Mouse (Mus musculus) midbrain, embryonic 10.5 days (tissue): ENCODE data around the gene Lrig2. TPM values are rescaled to one million over a fixed set of nuclear protein-coding genes. Genes with fewer than 3 reads are reported as not detected.

Source experiments
- DNase-seq: peaks from one replicate; pipeline ENCODE4 v3.0.0-alpha.2; 2017; ENCODE audit warnings: low spot score
- H3K27ac ChIP-seq: fragments of 300-500 bp; sonication (generic); replicated peaks from 2 replicates; pipeline ENCODE4 v1.5.1; 2016; ENCODE audit warnings: mild to moderate bottlenecking
- H3K27me3 ChIP-seq: fragments of 300-500 bp; sonication (generic); 2 replicates; pipeline ENCODE4 v1.6.1; 2016; ENCODE audit warnings: low read depth, mild to moderate bottlenecking; ENCODE audit not compliant: poor library complexity, severe bottlenecking
- H3K36me3 ChIP-seq: fragments of 300-500 bp; sonication (generic); 2 replicates; pipeline ENCODE4 v1.6.1; 2016; ENCODE audit warnings: mild to moderate bottlenecking, moderate library complexity
- H3K4me1 ChIP-seq: fragments of 300-500 bp; sonication (generic); 2 replicates; pipeline ENCODE4 v1.6.1; 2016
- H3K4me3 ChIP-seq: fragments of 300-500 bp; sonication (generic); 2 replicates; pipeline ENCODE4 v1.5.1; 2016; ENCODE audit warnings: mild to moderate bottlenecking, moderate library complexity
- H3K9me3 ChIP-seq: fragments of 300-500 bp; sonication (generic); replicated peaks from 2 replicates; pipeline ENCODE4 v1.6.1; 2016; ENCODE audit warnings: mild to moderate bottlenecking
- WGBS: fragments of 180-500 bp; shearing (Covaris S2); methylation state at CpG from one replicate; pipeline ENCODE4 v1.1.7; 2016; 5-methylcytosine and 5-hydroxymethylcytosine counted together
- polyA plus RNA-seq: library from polyadenylated mRNA; unstranded; fragments of >200 nt; fragmentation: Nextera tagmentation; extraction: Ambion mirVana; gene quantifications from 2 replicates; pipeline ENCODE4 v1.2.1, GENCODE M21; 2016

Lrig2 gene
- polyA plus RNA-seq, 1 experiment from 2014 or later, result 16.4 TPM

DNA sequence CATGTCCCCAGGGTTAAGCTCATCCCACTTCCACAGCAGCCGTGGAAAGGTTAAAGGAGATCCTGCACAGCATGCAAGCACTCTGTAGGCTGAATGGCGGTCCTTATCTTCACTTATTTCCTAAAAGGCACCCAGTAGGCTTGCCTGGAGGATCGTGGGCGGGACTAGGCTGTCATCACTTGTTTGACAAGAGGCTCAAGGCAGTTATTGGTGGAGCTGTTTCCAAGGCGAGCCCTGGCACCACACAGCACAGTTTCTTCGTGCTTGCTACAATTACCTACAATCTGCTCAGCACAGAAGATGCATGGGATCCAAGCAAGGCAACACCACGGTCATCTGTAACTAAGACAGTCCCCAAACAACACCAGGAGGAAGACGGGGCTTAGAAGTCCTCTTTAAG lies 137.8 kb downstream of the Lrig2 start:
- 84% methylated on average over 8 of the region's 8 CpGs for WGBS
- Histone ChIP-seq H3K9me3 (no peaks in the 10 kb centered on the region), H3K36me3 (no peaks in the 10 kb centered on the region), H3K27ac (no peak overlapping the region), H3K27me3 (no peaks in the 10 kb centered on the region), H3K4me3 (no peak overlapping the region), H3K4me1 (peaks cover 4% of the 10 kb centered on the region)
- DNase-seq, result no peak

DNA sequence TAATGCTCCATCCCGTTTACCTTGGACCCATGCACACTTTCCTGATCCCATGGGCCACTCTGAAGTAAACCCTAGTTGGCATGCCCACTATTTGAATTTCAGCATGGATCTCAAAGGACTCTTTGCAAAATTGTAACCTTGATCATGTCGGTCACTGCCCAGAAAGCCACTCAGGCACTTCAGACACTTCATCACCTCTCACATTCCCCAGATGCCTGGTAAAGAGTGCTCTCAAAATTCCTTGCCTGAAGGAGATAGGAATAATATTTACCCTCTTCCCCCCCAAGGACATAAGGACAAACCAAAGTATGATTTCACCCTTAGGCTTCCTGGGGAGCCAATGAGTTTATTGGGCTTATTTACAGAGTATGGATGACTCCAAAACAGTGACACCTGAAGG lies 139.3 kb downstream of the Lrig2 start:
- Histone ChIP-seq H3K9me3 (no peaks in the 10 kb centered on the region), H3K4me1 (peaks cover 4% of the 10 kb centered on the region; the same call in 1 of the 2 replicates), H3K36me3 (no peaks in the 10 kb centered on the region), H3K27ac (no peak overlapping the region), H3K27me3 (no peaks in the 10 kb centered on the region), H3K4me3 (no peak overlapping the region)
- 94% methylated on average over 2 of the region's 2 CpGs for WGBS
- no peak for DNase-seq

DNA sequence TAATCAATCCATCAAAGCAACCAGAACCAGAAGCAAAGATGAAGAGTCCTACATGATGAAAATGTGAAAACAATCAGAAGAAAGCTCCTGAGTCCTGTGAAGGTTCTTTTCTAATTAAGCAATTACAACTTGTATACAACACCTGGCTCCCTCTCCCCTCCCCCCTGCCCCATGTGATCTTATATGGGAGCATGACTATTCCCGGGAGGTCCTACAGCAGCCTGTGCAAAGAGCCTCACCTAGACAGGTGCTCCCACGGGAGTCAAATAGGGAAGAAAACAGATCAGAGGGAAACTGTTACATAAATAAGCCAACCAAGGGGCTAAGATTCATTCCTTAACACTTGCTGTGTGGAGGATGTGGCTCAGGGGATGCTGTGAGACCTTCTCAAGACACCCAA lies 143.8 kb downstream of the Lrig2 start:
- H3K36me3 ChIP-seq, result no peaks in the 10 kb centered on the region
- H3K4me1 ChIP-seq, result no peaks in the 10 kb centered on the region
- DNase-seq, result no peak
- H3K9me3 ChIP-seq, result no peaks in the 10 kb centered on the region
- H3K27me3 ChIP-seq, result no peaks in the 10 kb centered on the region
- no peak overlapping the region for H3K27ac ChIP-seq
- no peak overlapping the region for H3K4me3 ChIP-seq
- WGBS, result 80% methylated on average over 2 of the region's 2 CpGs

DNA sequence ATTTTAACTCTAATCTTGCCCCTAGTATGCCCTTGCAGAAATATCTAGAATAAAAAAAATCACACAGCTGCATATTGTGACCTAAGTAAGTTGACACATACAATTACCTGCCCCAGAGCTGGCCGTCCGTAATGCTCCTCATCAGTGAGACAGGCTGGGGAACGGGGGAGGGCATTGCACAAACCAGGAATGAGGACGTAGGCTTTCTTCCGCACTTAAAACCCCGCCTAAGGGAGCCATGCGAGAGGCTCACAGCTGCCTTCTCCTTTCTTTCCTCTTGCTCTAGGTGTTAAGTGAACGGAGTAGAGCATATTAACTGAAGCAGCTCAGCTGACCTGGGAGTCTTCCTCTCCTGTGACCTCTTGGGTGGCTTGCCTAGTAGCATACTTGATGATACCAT lies 149.9 kb downstream of the Lrig2 start:
- no peak for DNase-seq
- WGBS, result 82% methylated on average over 8 of the region's 8 CpGs

DNA sequence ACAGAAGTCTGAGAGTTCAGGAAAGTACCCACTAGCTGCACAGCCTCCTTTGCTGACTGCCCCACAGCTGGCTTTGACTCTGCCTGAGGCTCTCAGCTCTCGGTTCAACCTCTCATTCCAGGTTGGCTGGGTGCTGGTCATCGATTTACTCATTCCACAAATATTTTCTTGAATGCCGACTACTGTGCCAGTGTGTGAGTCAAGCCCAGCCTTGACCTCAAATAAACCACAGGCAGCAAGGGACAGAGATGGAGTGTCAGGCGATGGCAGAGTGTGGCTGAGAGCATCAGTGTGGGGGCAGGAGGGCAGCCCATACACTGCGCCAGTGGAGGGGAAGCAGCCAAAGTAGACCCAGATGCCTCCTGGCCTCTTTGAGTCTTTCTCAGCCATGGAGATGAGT lies 151.4 kb downstream of the Lrig2 start:
- no peak overlapping the region for H3K27ac ChIP-seq
- no peak overlapping the region for H3K4me3 ChIP-seq
- H3K27me3 ChIP-seq, result no peaks in the 10 kb centered on the region
- H3K4me1 ChIP-seq, result no peaks in the 10 kb centered on the region
- no peaks in the 10 kb centered on the region for H3K36me3 ChIP-seq
- no peaks in the 10 kb centered on the region for H3K9me3 ChIP-seq
- WGBS, result 79% methylated on average over 5 of the region's 5 CpGs
- DNase-seq, result no peak

More for the DNA sequence above, 149.9 kb downstream of the Lrig2 start:
- H3K27ac ChIP-seq, result no peak overlapping the region
- H3K36me3 ChIP-seq, result no peaks in the 10 kb centered on the region
- H3K4me1 ChIP-seq, result no peaks in the 10 kb centered on the region
- no peaks in the 10 kb centered on the region for H3K27me3 ChIP-seq
- H3K9me3 ChIP-seq, result no peaks in the 10 kb centered on the region
- H3K4me3 ChIP-seq, result no peak overlapping the region

DNA sequence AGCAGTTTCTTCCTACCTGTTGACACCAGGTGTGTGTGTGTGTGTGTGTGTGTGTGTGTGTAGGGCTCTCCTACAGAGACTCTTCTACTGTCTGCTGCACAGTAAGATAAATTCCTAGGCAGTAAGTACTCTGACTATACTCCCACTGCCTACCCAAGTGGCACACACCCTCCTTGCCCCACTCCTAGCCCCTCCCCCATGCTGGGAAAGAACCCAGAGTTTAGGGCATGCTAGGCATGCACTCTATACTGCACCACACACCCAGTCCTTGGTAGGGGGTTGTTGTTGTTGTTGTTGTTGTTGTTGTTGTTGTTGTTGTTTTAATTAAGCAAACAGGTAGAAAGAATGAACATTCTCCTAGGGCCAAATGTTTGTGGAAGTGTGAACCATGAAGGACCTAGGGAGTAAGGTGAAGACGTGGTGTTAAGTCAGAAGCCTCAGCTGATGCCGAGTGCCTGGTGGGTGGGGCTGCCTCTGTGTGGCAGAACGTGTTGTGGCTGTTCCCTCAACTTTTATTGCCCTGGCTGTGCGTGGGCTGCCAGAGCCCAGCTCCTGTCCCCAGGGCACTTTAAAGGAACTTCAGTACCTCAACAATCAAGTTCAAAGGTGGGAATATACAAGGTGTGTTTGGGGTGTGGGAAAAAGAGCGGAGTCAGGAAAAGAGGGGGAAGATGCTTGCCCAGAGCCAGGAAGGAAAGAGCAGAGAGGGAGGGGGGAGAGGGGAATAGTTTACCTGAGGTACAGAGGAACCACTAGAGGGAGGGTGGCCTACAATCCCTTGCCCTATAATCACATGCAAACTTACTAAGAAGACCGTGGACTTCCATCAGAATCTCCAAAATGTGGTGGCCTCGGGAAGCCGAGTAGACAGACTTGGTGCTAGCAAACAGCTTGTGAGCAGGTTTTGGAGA lies 152.2 kb downstream of the Lrig2 start:
- Histone ChIP-seq H3K4me3 (no peak overlapping the region), H3K27me3 (no peaks in the 10 kb centered on the region), H3K36me3 (no peaks in the 10 kb centered on the region), H3K27ac (no peak overlapping the region), H3K4me1 (no peaks in the 10 kb centered on the region), H3K9me3 (no peaks in the 10 kb centered on the region)
- no peak for DNase-seq
- 74% methylated on average over 8 of the region's 8 CpGs for WGBS

DNA sequence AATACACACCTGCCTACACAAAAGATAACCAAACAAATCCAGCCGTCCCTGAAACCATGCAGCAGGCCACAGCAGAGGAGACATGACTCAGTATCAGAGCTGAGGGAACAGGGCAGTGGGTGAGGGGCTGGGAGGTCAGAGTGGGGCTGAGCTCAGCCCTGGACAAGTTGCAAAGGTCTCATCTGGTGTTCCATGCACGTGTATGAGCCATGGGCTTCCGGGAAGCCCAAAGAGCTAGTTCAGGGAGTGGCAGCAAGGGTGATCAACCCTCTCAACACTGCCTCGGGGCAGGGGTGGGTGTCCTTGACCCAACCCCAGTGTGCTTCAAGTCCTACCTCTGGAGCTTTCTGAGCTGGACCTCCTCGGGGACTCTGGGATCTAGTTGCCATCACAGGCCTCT lies 153.0 kb downstream of the Lrig2 start:
- Histone ChIP-seq H3K9me3 (no peaks in the 10 kb centered on the region), H3K27ac (no peak overlapping the region), H3K36me3 (no peaks in the 10 kb centered on the region), H3K4me3 (no peak overlapping the region), H3K27me3 (0 out of 2 replicates have a peak, but pooled peaks cover 3% of the 10 kb centered on the region), H3K4me1 (no peaks in the 10 kb centered on the region)
- no peak for DNase-seq
- 87% methylated on average over 5 of the region's 5 CpGs for WGBS

DNA sequence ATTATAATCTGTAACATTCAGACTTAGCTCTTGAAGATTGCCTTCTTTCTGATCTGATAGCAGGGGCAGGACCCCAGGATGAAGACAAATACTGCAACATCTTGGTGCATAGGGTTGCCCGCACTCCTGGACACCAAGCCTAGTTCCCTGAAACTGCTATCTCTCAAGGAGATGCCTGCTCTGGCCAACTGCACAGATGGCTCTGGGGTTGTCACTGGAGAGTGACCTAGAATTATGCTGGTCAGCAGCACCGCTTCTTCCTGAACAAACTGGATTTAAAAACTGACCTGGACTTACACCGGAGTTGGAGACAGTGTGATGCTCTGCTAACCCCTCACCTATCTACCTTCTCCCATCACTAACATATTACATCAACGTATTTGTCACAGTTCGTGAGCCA lies 155.6 kb downstream of the Lrig2 start:
- Histone ChIP-seq H3K4me3 (no peak overlapping the region), H3K4me1 (peaks cover 10% of the 10 kb centered on the region), H3K9me3 (no peaks in the 10 kb centered on the region), H3K27ac (no peak overlapping the region), H3K27me3 (peaks cover 8% of the 10 kb centered on the region; the same call in 1 of the 2 replicates), H3K36me3 (no peaks in the 10 kb centered on the region)
- WGBS, result 95% methylated on average over 5 of the region's 5 CpGs
- DNase-seq, result no peak

DNA sequence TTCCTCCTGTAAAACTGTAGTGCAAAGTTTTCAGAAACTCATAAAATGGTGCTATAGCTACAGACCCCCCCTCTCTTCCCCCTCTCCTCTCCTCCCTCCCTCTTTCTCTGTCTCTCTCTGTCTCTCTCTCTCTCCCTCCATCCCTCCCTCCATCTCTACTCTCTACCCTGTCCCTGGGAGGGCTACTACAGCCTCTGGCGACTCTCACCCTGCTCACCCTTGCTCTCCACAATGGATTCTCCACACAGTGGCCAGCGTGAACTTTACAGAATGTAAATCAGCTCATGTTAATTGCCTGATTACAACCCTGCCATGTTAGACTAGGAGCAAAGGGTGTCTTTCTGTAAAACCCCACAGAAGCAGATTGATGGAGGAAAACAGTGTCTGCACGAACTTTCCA lies 157.8 kb downstream of the Lrig2 start:
- no peak for DNase-seq
- H3K27me3 ChIP-seq, result peaks cover 8% of the 10 kb centered on the region; the same call in 1 of the 2 replicates
- 56% methylated on average over 3 of the region's 3 CpGs for WGBS

DNA sequence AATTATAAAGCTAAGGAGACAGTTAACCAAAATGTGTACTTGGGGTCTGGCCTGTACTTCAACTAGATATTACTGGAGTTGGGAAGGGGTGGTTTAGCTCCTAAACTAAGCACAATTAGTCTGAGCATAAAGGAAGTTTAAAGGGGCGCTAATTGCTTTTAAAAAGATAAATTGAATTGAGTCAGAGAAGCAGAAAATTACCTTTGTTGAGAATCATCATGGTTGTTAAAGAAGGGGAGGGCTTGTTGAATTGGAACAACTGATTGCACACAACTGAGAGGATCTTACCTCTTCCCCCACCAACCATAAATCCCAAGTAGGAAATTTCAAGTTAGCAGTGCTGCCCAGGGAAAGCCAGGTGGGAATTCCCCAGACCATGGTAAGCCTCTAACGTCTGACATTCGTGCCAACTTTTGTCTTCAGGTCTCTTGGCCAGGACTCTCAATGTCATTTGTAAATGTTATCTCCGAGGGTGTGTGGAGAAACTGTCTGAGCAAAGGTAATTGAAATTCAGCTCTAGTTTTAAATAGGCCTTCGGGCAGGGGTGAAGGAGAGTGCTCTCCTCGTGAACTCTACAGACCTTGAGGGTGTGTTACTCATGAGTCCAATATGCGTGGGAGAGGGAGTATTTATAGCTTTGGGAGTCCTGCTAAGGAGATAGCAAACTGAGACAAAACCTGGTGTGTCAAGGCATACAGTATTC lies 159.2 kb downstream of the Lrig2 start:
- Histone ChIP-seq H3K4me1 (peaks cover 21% of the 10 kb centered on the region), H3K4me3 (no peak overlapping the region), H3K9me3 (no peaks in the 10 kb centered on the region), H3K36me3 (no peaks in the 10 kb centered on the region), H3K27me3 (peaks cover 8% of the 10 kb centered on the region; the same call in 1 of the 2 replicates), H3K27ac (no peak overlapping the region)
- DNase-seq, result no peak
- WGBS, result 67% methylated on average over 7 of the region's 7 CpGs

More for the DNA sequence above, 157.8 kb downstream of the Lrig2 start:
- Histone ChIP-seq H3K36me3 (no peaks in the 10 kb centered on the region), H3K4me3 (no peak overlapping the region), H3K4me1 (peaks cover 21% of the 10 kb centered on the region), H3K27ac (no peak overlapping the region), H3K9me3 (no peaks in the 10 kb centered on the region)

DNA sequence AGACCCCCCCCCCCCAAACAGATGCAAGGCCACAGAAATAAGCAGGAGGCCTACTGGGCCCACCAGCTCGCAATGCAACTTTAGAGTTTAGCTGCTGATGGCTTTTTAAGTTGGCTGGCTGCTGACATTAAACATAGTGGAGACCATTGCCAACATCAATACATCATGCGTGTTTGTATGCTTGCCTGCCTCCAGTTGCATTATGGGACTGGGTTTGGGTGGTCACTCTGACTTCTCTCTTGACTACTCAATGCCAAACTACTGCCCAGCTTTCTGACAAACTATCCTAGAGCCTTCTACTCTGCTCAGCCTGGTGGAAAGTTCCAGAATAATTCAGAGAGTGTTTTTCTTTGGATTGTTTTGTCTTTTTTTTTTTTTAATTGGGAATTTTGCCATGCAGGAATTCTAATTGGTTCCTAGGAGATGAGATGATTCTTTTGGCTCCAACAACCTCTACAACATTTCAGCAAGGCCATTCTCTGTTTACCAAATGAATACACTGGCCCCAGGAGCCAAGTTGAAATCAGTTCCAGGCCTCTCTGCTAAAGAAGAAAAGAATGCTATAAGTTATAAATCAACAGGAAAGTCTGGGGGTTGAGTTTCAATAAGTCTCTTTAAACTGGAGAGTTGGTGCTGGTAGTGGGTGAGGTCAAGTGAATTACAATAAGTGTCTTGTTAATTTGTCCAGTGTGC lies 161.3 kb downstream of the Lrig2 start:
- H3K27me3 ChIP-seq, result peaks cover 8% of the 10 kb centered on the region; the same call in 1 of the 2 replicates
- 88% methylated on average over 2 of the region's 2 CpGs for WGBS

DNA sequence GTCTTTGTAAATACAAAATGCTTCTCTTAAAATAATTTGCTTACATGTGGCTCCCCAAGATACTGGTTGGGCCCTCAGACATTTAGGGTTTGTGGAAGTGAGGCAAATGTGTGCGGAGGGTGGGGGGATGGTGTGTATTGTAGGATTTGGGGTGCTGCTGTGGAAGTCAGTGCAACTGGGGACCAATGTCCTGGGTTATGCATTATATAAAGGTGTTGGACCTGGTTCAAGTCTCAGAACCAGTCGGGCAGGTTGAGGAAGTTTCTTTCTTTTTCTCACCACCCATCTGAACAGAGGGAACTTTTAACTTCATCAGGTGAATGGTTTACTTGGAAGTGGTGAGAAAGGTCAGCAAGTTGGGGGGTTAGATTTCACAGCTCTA lies 161.9 kb downstream of the Lrig2 start:
- Histone ChIP-seq H3K27me3 (peaks cover 8% of the 10 kb centered on the region; the same call in 1 of the 2 replicates), H3K36me3 (no peaks in the 10 kb centered on the region), H3K9me3 (no peaks in the 10 kb centered on the region), H3K4me1 (peaks cover 21% of the 10 kb centered on the region), H3K27ac (0 out of 2 replicates have a peak overlapping the region, but pooled peaks have one; percentile 23), H3K4me3 (no peak overlapping the region)
- WGBS, result 74% methylated on average over 2 of the region's 2 CpGs
- no peak for DNase-seq

More for the DNA sequence above, 161.3 kb downstream of the Lrig2 start:
- no peaks in the 10 kb centered on the region for H3K9me3 ChIP-seq
- no peak overlapping the region for H3K4me3 ChIP-seq
- no peak overlapping the region for H3K27ac ChIP-seq
- no peak for DNase-seq
- H3K36me3 ChIP-seq, result no peaks in the 10 kb centered on the region
- peaks cover 21% of the 10 kb centered on the region for H3K4me1 ChIP-seq
